Mouse (Mus musculus): ENCODE data around the gene Cd300lg.

- TF ChIP-seq CHD2 (IDR thresholded peaks at IDR 0.05; ENCODE audit: low read depth, low read length): no peak
- no peak for TF ChIP-seq HCFC1 (IDR thresholded peaks at IDR 0.05; ENCODE audit: borderline replicate concordance, insufficient read depth, low read length)
- TF ChIP-seq MAFK (IDR thresholded peaks at IDR 0.05; ENCODE audit: insufficient read depth, low read depth, low read length): no peak
Observed at GRCm38 (mm10) chr11:102096446-102096845, 55.1 kb downstream of the Cd300lg start.
